Mouse (Mus musculus): Measurements from ENCODE around the gene D17Wsu92e.
"Not testable (repeated sequence)": the region's sequence is repeated elsewhere in the genome, so short reads cannot be mapped to it uniquely, and the experiment has no call there.

D17Wsu92e gene

GRCm38 (mm10) chr17:27820568-27821406 lies at the start of gene D17Wsu92e:
Gene D17Wsu92e, minus strand, starts transcription at chr17:27820648.
- DNase-seq (ENCODE audit: low read depth) = peak; percentile 98

- no peak for DNase-seq (ENCODE audit: low read depth)
Measured at GRCm38 (mm10) chr17:27866737-27867136, 46.3 kb upstream of the D17Wsu92e start.

GRCm38 (mm10) chr17:27865461-27865860 lies 45.0 kb upstream of the D17Wsu92e start:
- peak; percentile 34 for DNase-seq (ENCODE audit: low read depth)

GRCm38 (mm10) chr17:27859131-27859530 lies 38.7 kb upstream of the D17Wsu92e start:
- no peak for DNase-seq (ENCODE audit: low read depth)

- DNase-seq (ENCODE audit: low read depth) = no peak
Measured at GRCm38 (mm10) chr17:27857649-27858475, 37.4 kb upstream of the D17Wsu92e start.

GRCm38 (mm10) chr17:27856798-27857648 lies 36.6 kb upstream of the D17Wsu92e start:
- DNase-seq (ENCODE audit: low read depth) = peak; percentile 74

GRCm38 (mm10) chr17:27856265-27856797 lies 35.9 kb upstream of the D17Wsu92e start, which contains the start of gene Uhrf1bp1:
Gene Uhrf1bp1, plus strand, starts transcription at chr17:27856441.
- DNase-seq (ENCODE audit: low read depth) = peak; percentile 79

- DNase-seq (ENCODE audit: low read depth) = peak; percentile 52
Measured at GRCm38 (mm10) chr17:27851076-27851475, 30.6 kb upstream of the D17Wsu92e start.

GRCm38 (mm10) chr17:27848351-27848750 lies 27.9 kb upstream of the D17Wsu92e start:
- no peak for DNase-seq (ENCODE audit: low read depth)

GRCm38 (mm10) chr17:27839469-27840252 lies 19.2 kb upstream of the D17Wsu92e start:
- DNase-seq (ENCODE audit: low read depth) = peak; percentile 98

- DNase-seq (ENCODE audit: low read depth) = not testable (repeated sequence)
Measured at GRCm38 (mm10) chr17:27837850-27838249, 17.4 kb upstream of the D17Wsu92e start, which contains the start of gene Snrpc. Gene Snrpc, plus strand, starts transcription at chr17:27838150.

- DNase-seq (ENCODE audit: low read depth) = peak; percentile 50
Measured at GRCm38 (mm10) chr17:27830411-27830810, 10.0 kb upstream of the D17Wsu92e start.

GRCm38 (mm10) chr17:27827511-27827910 lies 7.1 kb upstream of the D17Wsu92e start:
- no peak for DNase-seq (ENCODE audit: low read depth)

- peak; percentile 88 for DNase-seq (ENCODE audit: low read depth)
Measured at GRCm38 (mm10) chr17:27826908-27827383, 6.5 kb upstream of the D17Wsu92e start.

GRCm38 (mm10) chr17:27825984-27826905 lies 5.8 kb upstream of the D17Wsu92e start:
- peak; percentile 97 for DNase-seq (ENCODE audit: low read depth)

GRCm38 (mm10) chr17:27825539-27825938 lies 5.1 kb upstream of the D17Wsu92e start:
- DNase-seq (ENCODE audit: low read depth) = peak; percentile 58

- peak; percentile 83 for DNase-seq (ENCODE audit: low read depth)
Measured at GRCm38 (mm10) chr17:27824941-27825340, 4.5 kb upstream of the D17Wsu92e start.

GRCm38 (mm10) chr17:27823142-27823905 lies 2.9 kb upstream of the D17Wsu92e start:
- no peak for DNase-seq (ENCODE audit: low read depth)
